Mouse (Mus musculus): ENCODE results near the gene H2-M10.2. TPM values are rescaled to one million over a fixed set of nuclear protein-coding genes. Genes with fewer than 3 reads are reported as not detected.
"Not testable (repeated sequence)": the region's sequence is repeated elsewhere in the genome, so short reads cannot be mapped to it uniquely, and the experiment has no call there.

H2-M10.2 gene
- polyA plus RNA-seq, 1 experiment from 2014 or later: not detected

DNA sequence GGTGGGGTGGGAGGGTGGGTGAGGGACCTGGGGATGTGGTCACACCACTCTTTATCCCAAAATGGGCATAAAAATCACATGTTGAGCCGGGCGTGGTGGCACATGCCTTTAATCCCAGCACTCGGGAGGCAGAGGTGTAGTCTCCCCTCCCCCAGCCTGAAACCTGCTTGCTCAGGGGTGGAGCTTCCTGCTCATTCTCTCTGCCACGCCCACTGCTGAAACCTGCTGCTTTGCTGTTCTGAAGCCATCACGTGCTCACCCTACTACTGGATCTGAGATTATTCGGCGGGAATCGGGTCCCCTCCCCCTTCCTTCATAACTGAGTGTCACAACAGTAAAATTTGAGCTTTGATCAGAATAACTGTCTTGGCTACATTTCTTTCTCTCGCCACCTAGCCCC, 51.0 kb downstream of the H2-M10.2 start:
- ATAC-seq (ENCODE audit: low read depth); H3K27ac ChIP-seq (ENCODE audit: low read length); H3K9ac ChIP-seq (ENCODE audit: low read length); H3K4me3 ChIP-seq (ENCODE audit: low read length); H3K4me2 ChIP-seq (ENCODE audit: low read depth, low read length); H3K9me3 ChIP-seq (ENCODE audit: control insufficient read depth, low read length); H3K36me3 ChIP-seq (ENCODE audit: control insufficient read depth, insufficient read depth, low read length); H3K4me1 ChIP-seq (replicated peaks; ENCODE audit: control insufficient read depth, insufficient read depth, low read length): not testable (repeated sequence)
- WGBS: 27% methylated on average over 8 of the region's 9 CpGs
- H3K27me3 ChIP-seq (ENCODE audit: control insufficient read depth, insufficient read depth, low read depth, low read length): peaks cover 12% of the 10 kb centered on the region

Other genes starting within 250 kb of the H2-M10.2 start
- gene H2-T22, start 243.7 kb downstream of the H2-M10.2 start, polyA plus RNA-seq (2015; fragmentation: Nextera tagmentation; extraction: Ambion mirVana): 18.8 and 19.4 TPM in 2 replicates
- gene Gm6034, start 243.5 kb downstream of the H2-M10.2 start, polyA plus RNA-seq (2015; fragmentation: Nextera tagmentation; extraction: Ambion mirVana): not detected in 2 replicates
- not detected in 2 replicates for gene Gm11127, start 228.1 kb downstream of the H2-M10.2 start, polyA plus RNA-seq (2015; fragmentation: Nextera tagmentation; extraction: Ambion mirVana)
- gene Gm19684, start 164.8 kb downstream of the H2-M10.2 start, polyA plus RNA-seq (2015; fragmentation: Nextera tagmentation; extraction: Ambion mirVana): not detected in 2 replicates
- not detected in 2 replicates for gene Gm7030, start 157.1 kb downstream of the H2-M10.2 start, polyA plus RNA-seq (2015; fragmentation: Nextera tagmentation; extraction: Ambion mirVana)
- 24.5 and 27.5 TPM in 2 replicates for gene Gm8909, start 118.0 kb downstream of the H2-M10.2 start, polyA plus RNA-seq (2015; fragmentation: Nextera tagmentation; extraction: Ambion mirVana)
- gene H2-T3, start 96.2 kb downstream of the H2-M10.2 start, polyA plus RNA-seq (2015; fragmentation: Nextera tagmentation; extraction: Ambion mirVana): 0.80 and 1.1 TPM in 2 replicates
- gene Rpp21, start 28.4 kb downstream of the H2-M10.2 start, polyA plus RNA-seq (2015; fragmentation: Nextera tagmentation; extraction: Ambion mirVana): 193 and 196 TPM in 2 replicates
- gene Trim39, start 14.2 kb downstream of the H2-M10.2 start, polyA plus RNA-seq (2015; fragmentation: Nextera tagmentation; extraction: Ambion mirVana): 16.8 and 17.4 TPM in 2 replicates
- gene H2-M10.1, start 39.7 kb upstream of the H2-M10.2 start, polyA plus RNA-seq (2015; fragmentation: Nextera tagmentation; extraction: Ambion mirVana): not detected in 2 replicates
- not detected in 2 replicates for gene H2-M10.3, start 81.9 kb upstream of the H2-M10.2 start, polyA plus RNA-seq (2015; fragmentation: Nextera tagmentation; extraction: Ambion mirVana)
- gene H2-M10.4, start 175.8 kb upstream of the H2-M10.2 start, polyA plus RNA-seq (2015; fragmentation: Nextera tagmentation; extraction: Ambion mirVana): not detected in 2 replicates